Mouse (Mus musculus): ENCODE measurements around the gene Ltbp2. TPM values are rescaled to one million over a fixed set of nuclear protein-coding genes. Genes with fewer than 3 reads are reported as not detected.

Ltbp2 gene
- polyA plus RNA-seq (2014; fragmentation: Nextera tagmentation; extraction: Ambion mirVana): 0.16 and 0.29 TPM in 2 replicates

GRCm38 (mm10) chr12:84876481-84877121 lies at the start of gene Ltbp2:
Gene Ltbp2, minus strand, starts transcription at chr12:84876532.
- no peak within 1 kb of the TSS for H3K27ac ChIP-seq (ENCODE audit: low read depth, low read length)
- H3K4me2 ChIP-seq: peak within 1 kb of the TSS; percentile 71
- ATAC-seq (replicated peaks; ENCODE audit: low FRiP score) (peak; percentile 87), DNase-seq (ENCODE audit: low spot score) (peak; percentile 84)
- 2% methylated on average over 34 of the region's 34 CpGs for WGBS
- no peaks in the 10 kb centered on the region for H3K9me3 ChIP-seq (ENCODE audit: control insufficient read depth, low read length)
- peak within 1 kb of the TSS; percentile 41 for H3K4me3 ChIP-seq (ENCODE audit: low read depth, low read length)
- H3K4me1 ChIP-seq (replicated peaks; ENCODE audit: control insufficient read depth, insufficient read depth, low read length): peaks cover 10% of the 10 kb centered on the region
- H3K27me3 ChIP-seq (replicated peaks; ENCODE audit: control insufficient read depth, insufficient read depth, low read length): peaks cover 58% of the 10 kb centered on the region
- H3K9ac ChIP-seq (ENCODE audit: low read depth, low read length): no peak within 1 kb of the TSS
- no peaks in the 10 kb centered on the region for H3K36me3 ChIP-seq (ENCODE audit: control insufficient read depth, insufficient read depth, low read length)

- Histone ChIP-seq H3K9me3 (ENCODE audit: control insufficient read depth, low read length) (no peaks in the 10 kb centered on the region), H3K4me2 (no peak overlapping the region), H3K4me3 (ENCODE audit: low read depth, low read length) (no peak overlapping the region), H3K9ac (ENCODE audit: low read depth, low read length) (no peak overlapping the region), H3K36me3 (ENCODE audit: control insufficient read depth, insufficient read depth, low read length) (peaks cover 27% of the 10 kb centered on the region), H3K4me1 (replicated peaks; ENCODE audit: control insufficient read depth, insufficient read depth, low read length) (no peaks in the 10 kb centered on the region), H3K27me3 (replicated peaks; ENCODE audit: control insufficient read depth, insufficient read depth, low read length) (no peaks in the 10 kb centered on the region), H3K27ac (ENCODE audit: low read depth, low read length) (no peak overlapping the region)
- 95% methylated on average over 5 of the region's 5 CpGs for WGBS
- no peak for DNase-seq (ENCODE audit: low spot score)
- ATAC-seq (replicated peaks; ENCODE audit: low FRiP score): no peak
Measured at GRCm38 (mm10) chr12:84924324-84924723, 48.0 kb upstream of the Ltbp2 start.

GRCm38 (mm10) chr12:84921881-84922419 lies 45.6 kb upstream of the Ltbp2 start:
- H3K9me3 ChIP-seq (ENCODE audit: control insufficient read depth, low read length): no peaks in the 10 kb centered on the region
- H3K4me1 ChIP-seq (replicated peaks; ENCODE audit: control insufficient read depth, insufficient read depth, low read length): no peaks in the 10 kb centered on the region
- no peak overlapping the region for H3K4me2 ChIP-seq
- WGBS: 82% methylated on average over 8 of the region's 8 CpGs
- H3K4me3 ChIP-seq (ENCODE audit: low read depth, low read length): no peak overlapping the region
- H3K36me3 ChIP-seq (ENCODE audit: control insufficient read depth, insufficient read depth, low read length): peaks cover 29% of the 10 kb centered on the region
- no peak overlapping the region for H3K27ac ChIP-seq (ENCODE audit: low read depth, low read length)
- H3K9ac ChIP-seq (ENCODE audit: low read depth, low read length): no peak overlapping the region
- no peaks in the 10 kb centered on the region for H3K27me3 ChIP-seq (replicated peaks; ENCODE audit: control insufficient read depth, insufficient read depth, low read length)
- ATAC-seq (replicated peaks; ENCODE audit: low FRiP score): no peak
- no peak for DNase-seq (ENCODE audit: low spot score)

- H3K4me1 ChIP-seq (replicated peaks; ENCODE audit: control insufficient read depth, insufficient read depth, low read length): no peaks in the 10 kb centered on the region
- 86% methylated on average over 6 of the region's 6 CpGs for WGBS
- no peak overlapping the region for H3K27ac ChIP-seq (ENCODE audit: low read depth, low read length)
- DNase-seq (ENCODE audit: low spot score) (no peak), ATAC-seq (replicated peaks; ENCODE audit: low FRiP score) (no peak)
- H3K9me3 ChIP-seq (ENCODE audit: control insufficient read depth, low read length): no peaks in the 10 kb centered on the region
- no peaks in the 10 kb centered on the region for H3K27me3 ChIP-seq (replicated peaks; ENCODE audit: control insufficient read depth, insufficient read depth, low read length)
- H3K9ac ChIP-seq (ENCODE audit: low read depth, low read length): no peak overlapping the region
- H3K4me2 ChIP-seq: no peak overlapping the region
- no peak overlapping the region for H3K4me3 ChIP-seq (ENCODE audit: low read depth, low read length)
- peaks cover 15% of the 10 kb centered on the region for H3K36me3 ChIP-seq (ENCODE audit: control insufficient read depth, insufficient read depth, low read length)
Measured at GRCm38 (mm10) chr12:84918809-84919208, 42.5 kb upstream of the Ltbp2 start.

GRCm38 (mm10) chr12:84917799-84918198 lies 41.5 kb upstream of the Ltbp2 start:
- Histone ChIP-seq H3K9ac (ENCODE audit: low read depth, low read length) (no peak overlapping the region), H3K36me3 (ENCODE audit: control insufficient read depth, insufficient read depth, low read length) (peaks cover 12% of the 10 kb centered on the region)
- WGBS: 78% methylated on average over 3 of the region's 3 CpGs

GRCm38 (mm10) chr12:84914959-84915358 lies 38.6 kb upstream of the Ltbp2 start:
- no peaks in the 10 kb centered on the region for H3K9me3 ChIP-seq (ENCODE audit: control insufficient read depth, low read length)
- ATAC-seq (replicated peaks; ENCODE audit: low FRiP score) (no peak), DNase-seq (ENCODE audit: low spot score) (no peak)
- H3K36me3 ChIP-seq (ENCODE audit: control insufficient read depth, insufficient read depth, low read length): peaks cover 8% of the 10 kb centered on the region
- no peak overlapping the region for H3K27ac ChIP-seq (ENCODE audit: low read depth, low read length)
- no peak overlapping the region for H3K9ac ChIP-seq (ENCODE audit: low read depth, low read length)
- no peaks in the 10 kb centered on the region for H3K4me1 ChIP-seq (replicated peaks; ENCODE audit: control insufficient read depth, insufficient read depth, low read length)
- 87% methylated on average over 5 of the region's 5 CpGs for WGBS
- H3K4me2 ChIP-seq: no peak overlapping the region
- no peak overlapping the region for H3K4me3 ChIP-seq (ENCODE audit: low read depth, low read length)
- no peaks in the 10 kb centered on the region for H3K27me3 ChIP-seq (replicated peaks; ENCODE audit: control insufficient read depth, insufficient read depth, low read length)

More at GRCm38 (mm10) chr12:84917799-84918198, 41.5 kb upstream of the Ltbp2 start:
- Histone ChIP-seq H3K27me3 (replicated peaks; ENCODE audit: control insufficient read depth, insufficient read depth, low read length) (no peaks in the 10 kb centered on the region), H3K9me3 (ENCODE audit: control insufficient read depth, low read length) (no peaks in the 10 kb centered on the region), H3K4me2 (no peak overlapping the region), H3K4me3 (ENCODE audit: low read depth, low read length) (no peak overlapping the region), H3K27ac (ENCODE audit: low read depth, low read length) (no peak overlapping the region), H3K4me1 (replicated peaks; ENCODE audit: control insufficient read depth, insufficient read depth, low read length) (no peaks in the 10 kb centered on the region)
- ATAC-seq (replicated peaks; ENCODE audit: low FRiP score) (no peak), DNase-seq (ENCODE audit: low spot score) (no peak)

GRCm38 (mm10) chr12:84912652-84913104 lies 36.3 kb upstream of the Ltbp2 start:
- H3K36me3 ChIP-seq (ENCODE audit: control insufficient read depth, insufficient read depth, low read length): no peaks in the 10 kb centered on the region
- DNase-seq (ENCODE audit: low spot score): no peak
- 90% methylated on average over 4 of the region's 4 CpGs for WGBS
- ATAC-seq (replicated peaks; ENCODE audit: low FRiP score): no peak
- no peak overlapping the region for H3K4me3 ChIP-seq (ENCODE audit: low read depth, low read length)
- H3K9ac ChIP-seq (ENCODE audit: low read depth, low read length): no peak overlapping the region
- H3K4me2 ChIP-seq: no peak overlapping the region
- H3K9me3 ChIP-seq (ENCODE audit: control insufficient read depth, low read length): no peaks in the 10 kb centered on the region
- H3K27ac ChIP-seq (ENCODE audit: low read depth, low read length): no peak overlapping the region
- no peaks in the 10 kb centered on the region for H3K27me3 ChIP-seq (replicated peaks; ENCODE audit: control insufficient read depth, insufficient read depth, low read length)
- H3K4me1 ChIP-seq (replicated peaks; ENCODE audit: control insufficient read depth, insufficient read depth, low read length): no peaks in the 10 kb centered on the region

GRCm38 (mm10) chr12:84911640-84912039 lies 35.3 kb upstream of the Ltbp2 start:
- no peak overlapping the region for H3K27ac ChIP-seq (ENCODE audit: low read depth, low read length)
- H3K4me2 ChIP-seq: no peak overlapping the region
- ATAC-seq (replicated peaks; ENCODE audit: low FRiP score): no peak
- no peaks in the 10 kb centered on the region for H3K27me3 ChIP-seq (replicated peaks; ENCODE audit: control insufficient read depth, insufficient read depth, low read length)
- 92% methylated on average over 2 of the region's 2 CpGs for WGBS
- H3K36me3 ChIP-seq (ENCODE audit: control insufficient read depth, insufficient read depth, low read length): no peaks in the 10 kb centered on the region
- no peaks in the 10 kb centered on the region for H3K4me1 ChIP-seq (replicated peaks; ENCODE audit: control insufficient read depth, insufficient read depth, low read length)
- no peak overlapping the region for H3K9ac ChIP-seq (ENCODE audit: low read depth, low read length)
- H3K4me3 ChIP-seq (ENCODE audit: low read depth, low read length): no peak overlapping the region
- DNase-seq (ENCODE audit: low spot score): no peak
- no peaks in the 10 kb centered on the region for H3K9me3 ChIP-seq (ENCODE audit: control insufficient read depth, low read length)

GRCm38 (mm10) chr12:84910066-84910465 lies 33.7 kb upstream of the Ltbp2 start:
- H3K4me2 ChIP-seq: no peak overlapping the region
- H3K9ac ChIP-seq (ENCODE audit: low read depth, low read length): no peak overlapping the region
- H3K4me3 ChIP-seq (ENCODE audit: low read depth, low read length): no peak overlapping the region
- ATAC-seq (replicated peaks; ENCODE audit: low FRiP score) (no peak), DNase-seq (ENCODE audit: low spot score) (no peak)
- 84% methylated on average over 4 of the region's 4 CpGs for WGBS
- H3K36me3 ChIP-seq (ENCODE audit: control insufficient read depth, insufficient read depth, low read length): no peaks in the 10 kb centered on the region
- no peaks in the 10 kb centered on the region for H3K27me3 ChIP-seq (replicated peaks; ENCODE audit: control insufficient read depth, insufficient read depth, low read length)
- H3K27ac ChIP-seq (ENCODE audit: low read depth, low read length): no peak overlapping the region
- no peaks in the 10 kb centered on the region for H3K4me1 ChIP-seq (replicated peaks; ENCODE audit: control insufficient read depth, insufficient read depth, low read length)
- H3K9me3 ChIP-seq (ENCODE audit: control insufficient read depth, low read length): no peaks in the 10 kb centered on the region
